25 mouse cellular contexts compared by ENCODE assay signal in genomic region chr11:87367061-87367460, GRCm38 (mm10). TPM values are rescaled to one million over a fixed set of nuclear protein-coding genes. Genes with fewer than 3 reads are reported as not detected.
"Had no signal": no experiment of that assay in that cellular context is flagged by ENCODE, and none has a peak within 500 bp of the region (broad histone marks: within the 10 kb centered on the region; RNA-seq: fewer than 3 reads in every experiment).

No protein-coding gene starts in this region.

- DNase-seq: forebrain, postnatal 0 days; gastrocnemius, postnatal 14 days; gastrocnemius, postnatal 36 days; heart, adult 18-20 months; heart, postnatal 10 days; heart, postnatal 36 days; kidney, adult 18-20 months; kidney, adult 8-10 months; kidney, postnatal 10 days; kidney, postnatal 25 days; kidney, postnatal 4 days; layer of hippocampus, postnatal 36 days had no signal

- H3K4me2 ChIP-seq: forebrain, embryonic 15.5 days; heart, embryonic 12.5 days; hindbrain, embryonic 13.5 days; hindbrain, embryonic 15.5 days; intestine, embryonic 15.5 days; limb, embryonic 12.5 days had no signal

- ATAC-seq: forebrain, embryonic 15.5 days; forebrain, postnatal 0 days; inflammation-experienced regulatory T-cells, adult 6 months; intestine, embryonic 15.5 days; intestine, postnatal 0 days had no signal

- H3K4me1 ChIP-seq: heart, embryonic 10.5 days; heart, embryonic 12.5 days; hindbrain, embryonic 15.5 days; intestine, embryonic 15.5 days; limb, embryonic 12.5 days had no signal

- H3K9me3 ChIP-seq: forebrain, embryonic 15.5 days; heart, embryonic 10.5 days; hindbrain, embryonic 13.5 days; hindbrain, embryonic 15.5 days; intestine, embryonic 15.5 days; limb, embryonic 10.5 days; limb, embryonic 12.5 days had no signal

- H3K27ac ChIP-seq: forebrain, embryonic 15.5 days; heart, embryonic 10.5 days; hindbrain, embryonic 13.5 days; hindbrain, embryonic 15.5 days; intestine, embryonic 15.5 days; layer of hippocampus, adult 2 months; limb, embryonic 10.5 days; limb, embryonic 12.5 days had no signal

- H3K9ac ChIP-seq: forebrain, embryonic 15.5 days; forebrain, postnatal 0 days; heart, embryonic 12.5 days; hindbrain, embryonic 13.5 days; hindbrain, embryonic 15.5 days; intestine, embryonic 15.5 days; limb, embryonic 12.5 days had no signal

- H3K27me3 ChIP-seq: forebrain, embryonic 15.5 days; heart, embryonic 12.5 days; hindbrain, embryonic 13.5 days; hindbrain, embryonic 15.5 days; intestine, embryonic 15.5 days had no signal

- H3K4me3 ChIP-seq: forebrain, embryonic 15.5 days; heart, embryonic 10.5 days; heart, embryonic 12.5 days; hindbrain, embryonic 13.5 days; hindbrain, embryonic 15.5 days; intestine, embryonic 15.5 days; layer of hippocampus, adult 2 months; limb, embryonic 10.5 days; limb, embryonic 12.5 days had no signal

- H3K36me3 ChIP-seq: forebrain, embryonic 15.5 days; heart, embryonic 10.5 days; heart, embryonic 12.5 days; hindbrain, embryonic 13.5 days; hindbrain, embryonic 15.5 days; intestine, embryonic 15.5 days; limb, embryonic 10.5 days; limb, embryonic 12.5 days had no signal

RNA-seq across cellular contexts. Expression of gene Tex14, which starts 37.8 kb away (rescaled TPM):
- total RNA-seq: gastrocnemius, adult 8-10 months; gastrocnemius, postnatal 36 days had no signal
- polyA plus RNA-seq: forebrain, embryonic 15.5 days; hindbrain, embryonic 11.5 days had no signal
